Mouse (Mus musculus) kidney, embryonic 16.5 days (tissue): ENCODE measurements around the gene Gabpb2. TPM values are rescaled to one million over a fixed set of nuclear protein-coding genes. Genes with fewer than 3 reads are reported as not detected.

ENCODE experiments used
- ATAC-seq: fragments of 200-750 bp; cut with Nextera tagmentation; 2 replicates; pipeline ENCODE4 v1.8.0; 2017; ENCODE audit warnings: moderate TSS enrichment; ENCODE audit not compliant: low FRiP score, low TSS enrichment
- H3K27ac ChIP-seq: fragments of 300-500 bp; sonication (generic); 2 replicates; pipeline ENCODE4 v1.5.1; 2014; ENCODE audit warnings: low read length
- H3K27me3 ChIP-seq: fragments of 300-500 bp; sonication (generic); 2 replicates; pipeline ENCODE4 v1.6.1; 2014; ENCODE audit warnings: low read length, control low read depth, mixed read lengths; ENCODE audit not compliant: insufficient read depth
- H3K36me3 ChIP-seq: fragments of 300-500 bp; sonication (generic); 2 replicates; pipeline ENCODE4 v1.6.1; 2014; ENCODE audit warnings: low read length, control low read depth, mixed read lengths; ENCODE audit not compliant: insufficient read depth
- H3K4me1 ChIP-seq: fragments of 300-500 bp; sonication (generic); 2 replicates; pipeline ENCODE4 v1.6.1; 2014; ENCODE audit warnings: low read length, control low read depth, mixed read lengths; ENCODE audit not compliant: insufficient read depth
- H3K4me2 ChIP-seq: fragments of 300-500 bp; sonication (generic); replicated peaks from 2 replicates; pipeline ENCODE4 v1.6.1; 2014; ENCODE audit warnings: low read depth, low read length
- H3K4me3 ChIP-seq: fragments of 300-500 bp; sonication (generic); 2 replicates; pipeline ENCODE4 v1.5.1; 2014; ENCODE audit warnings: mild to moderate bottlenecking, low read length
- H3K9ac ChIP-seq: fragments of 300-500 bp; sonication (generic); replicated peaks from 2 replicates; pipeline ENCODE4 v1.6.1; 2014; ENCODE audit warnings: low read length
- H3K9me3 ChIP-seq: fragments of 300-500 bp; sonication (generic); 2 replicates; pipeline ENCODE4 v1.6.1; 2016; ENCODE audit warnings: low read length, control low read depth
- WGBS: fragments of 180-500 bp; shearing (Covaris S2); extraction: QIAGEN DNeasy Blood & Tissue Kit; methylation state at CpG from one replicate; pipeline ENCODE4 v1.1.7; 2014; 5-methylcytosine and 5-hydroxymethylcytosine counted together
- polyA plus RNA-seq: library from polyadenylated mRNA; unstranded; fragments of >200 nt; fragmentation: Nextera tagmentation; extraction: Ambion mirVana; gene quantifications from 2 replicates; pipeline ENCODE4 v1.2.1, GENCODE M21; 2015

Gabpb2 gene
- polyA plus RNA-seq, 1 experiment from 2014 or later, result 8.8 TPM

DNA sequence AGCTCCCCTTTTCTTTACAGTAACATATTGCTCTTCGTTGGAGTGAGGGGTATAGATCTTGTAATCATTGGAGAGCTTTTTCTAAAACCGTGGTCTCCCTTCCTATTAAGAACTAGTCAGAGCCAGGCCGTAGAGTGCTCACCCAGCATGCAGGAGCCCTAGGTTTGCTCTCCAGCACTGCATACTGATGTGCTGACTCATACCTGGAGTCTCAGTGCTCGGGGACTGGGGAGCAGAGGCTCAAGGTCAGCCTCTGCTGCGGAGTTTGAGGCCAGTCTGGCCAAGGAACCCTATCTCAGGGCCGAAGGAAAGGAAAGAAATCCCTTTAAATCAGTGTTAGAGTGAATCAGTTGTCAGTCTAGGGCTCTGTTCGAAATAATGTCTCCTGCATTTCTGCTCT is 15.1 kb upstream of the Gabpb2 start:
- H3K27me3 ChIP-seq, result no peaks in the 10 kb centered on the region
- peaks cover 43% of the 10 kb centered on the region for H3K36me3 ChIP-seq
- 79% methylated on average over 7 of the region's 7 CpGs for WGBS
- H3K4me2 ChIP-seq, result no peak overlapping the region
- H3K4me3 ChIP-seq, result no peak overlapping the region
- H3K4me1 ChIP-seq, result peaks cover 26% of the 10 kb centered on the region
- peak overlapping the region; percentile 76 for H3K27ac ChIP-seq
- no peak for ATAC-seq
- H3K9me3 ChIP-seq, result no peaks in the 10 kb centered on the region
- no peak overlapping the region for H3K9ac ChIP-seq

DNA sequence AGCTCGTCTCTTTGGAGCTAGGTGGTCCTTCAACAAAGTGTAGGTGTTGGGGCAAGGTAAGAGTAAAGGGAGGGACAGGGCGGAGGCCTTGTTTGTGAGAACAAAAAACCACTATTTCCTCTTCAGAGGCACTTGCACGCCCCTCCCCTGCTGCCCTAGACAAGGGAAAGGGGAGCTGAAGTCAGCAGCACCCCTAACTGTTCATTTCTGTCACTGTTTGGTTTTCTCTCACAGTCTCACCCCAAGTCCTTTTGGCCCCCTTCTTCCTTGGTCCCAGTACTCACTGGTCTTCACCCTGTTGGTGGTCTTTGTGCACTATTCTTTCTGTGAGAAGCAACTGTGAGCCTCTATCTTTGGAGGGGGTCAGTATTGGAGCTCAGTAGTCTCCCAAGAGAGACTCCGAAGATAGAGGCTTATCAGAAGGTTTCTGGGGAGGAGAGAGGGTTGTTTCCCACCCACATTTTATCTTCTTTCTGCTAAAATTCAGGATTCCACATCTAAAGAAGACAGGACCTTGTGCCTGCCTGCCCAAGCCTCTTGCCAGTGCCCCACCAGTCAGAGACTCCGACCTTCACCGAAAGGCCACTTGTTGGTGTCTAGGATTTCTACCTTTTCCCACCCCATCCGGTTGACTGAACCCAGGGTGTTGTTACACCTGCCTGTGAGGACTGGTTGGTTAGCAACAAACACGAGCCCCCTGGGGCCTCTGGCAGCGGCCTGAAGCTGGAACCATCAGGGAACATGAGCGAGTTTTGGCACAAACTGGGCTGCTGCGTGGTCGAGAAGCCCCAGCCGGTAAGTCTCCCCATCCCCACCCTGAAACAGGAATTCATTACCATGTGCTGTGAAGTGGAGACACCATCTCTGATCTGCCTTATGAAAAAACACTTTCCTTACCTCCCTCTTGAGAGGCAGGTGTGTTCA is 13.8 kb upstream of the Gabpb2 start, which contains the start of gene Mllt11:
TSS of gene Mllt11 (minus strand) at position 874 of the 924 bp plus-strand sequence.
- no peaks in the 10 kb centered on the region for H3K27me3 ChIP-seq
- peak within 1 kb of the TSS; percentile 87 for H3K4me3 ChIP-seq
- peak within 1 kb of the TSS; percentile 97 for H3K9ac ChIP-seq
- peaks cover 38% of the 10 kb centered on the region for H3K36me3 ChIP-seq
- WGBS, result 54% methylated on average over 13 of the region's 13 CpGs
- no peaks in the 10 kb centered on the region for H3K9me3 ChIP-seq
- H3K4me2 ChIP-seq, result peak within 1 kb of the TSS; percentile 88
- no peak for ATAC-seq
- H3K27ac ChIP-seq, result peak within 1 kb of the TSS; percentile 98
- H3K4me1 ChIP-seq, result peaks cover 32% of the 10 kb centered on the region

DNA sequence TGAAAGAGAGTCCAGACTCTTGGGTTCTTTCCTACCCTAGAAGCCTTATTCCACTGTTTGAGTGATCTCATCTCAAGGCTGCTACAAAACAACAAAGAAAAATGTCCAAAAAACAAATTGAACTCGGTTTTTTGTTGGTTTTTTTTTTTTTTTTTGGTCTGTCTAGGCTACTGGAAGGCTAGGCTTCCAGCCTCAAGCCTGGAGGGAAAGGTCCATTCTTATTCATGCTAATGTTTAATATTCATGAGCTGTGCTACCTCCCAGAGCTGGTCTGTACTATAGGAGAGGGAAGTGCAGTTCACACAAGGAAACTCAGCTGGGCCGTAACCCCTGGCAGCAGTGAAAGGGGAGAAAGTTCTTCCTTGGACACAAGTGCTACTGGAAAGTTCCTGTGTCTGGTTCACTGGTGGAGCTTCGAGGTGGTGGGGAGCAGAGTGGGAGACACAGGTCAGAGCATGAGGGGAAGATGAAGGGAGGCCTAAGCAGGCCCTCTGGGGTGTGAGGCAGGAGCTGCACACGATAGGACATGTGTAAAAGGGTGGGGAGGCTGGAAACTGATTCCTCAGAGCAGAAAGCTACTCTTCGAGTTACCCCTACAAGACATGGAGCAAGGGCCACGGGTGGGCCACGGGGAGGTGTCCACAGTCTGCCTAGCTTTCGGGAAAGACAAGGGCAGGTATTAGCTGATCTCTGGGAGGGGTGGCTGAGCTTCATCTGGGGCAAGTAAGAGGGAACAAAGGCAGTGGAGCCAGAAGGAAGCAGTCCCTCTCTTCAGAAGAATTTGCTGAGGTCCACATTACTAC is 13.0 kb upstream of the Gabpb2 start:
- 35% methylated on average over 8 of the region's 8 CpGs for WGBS
- peak overlapping the region; percentile 87 for H3K4me3 ChIP-seq

DNA sequence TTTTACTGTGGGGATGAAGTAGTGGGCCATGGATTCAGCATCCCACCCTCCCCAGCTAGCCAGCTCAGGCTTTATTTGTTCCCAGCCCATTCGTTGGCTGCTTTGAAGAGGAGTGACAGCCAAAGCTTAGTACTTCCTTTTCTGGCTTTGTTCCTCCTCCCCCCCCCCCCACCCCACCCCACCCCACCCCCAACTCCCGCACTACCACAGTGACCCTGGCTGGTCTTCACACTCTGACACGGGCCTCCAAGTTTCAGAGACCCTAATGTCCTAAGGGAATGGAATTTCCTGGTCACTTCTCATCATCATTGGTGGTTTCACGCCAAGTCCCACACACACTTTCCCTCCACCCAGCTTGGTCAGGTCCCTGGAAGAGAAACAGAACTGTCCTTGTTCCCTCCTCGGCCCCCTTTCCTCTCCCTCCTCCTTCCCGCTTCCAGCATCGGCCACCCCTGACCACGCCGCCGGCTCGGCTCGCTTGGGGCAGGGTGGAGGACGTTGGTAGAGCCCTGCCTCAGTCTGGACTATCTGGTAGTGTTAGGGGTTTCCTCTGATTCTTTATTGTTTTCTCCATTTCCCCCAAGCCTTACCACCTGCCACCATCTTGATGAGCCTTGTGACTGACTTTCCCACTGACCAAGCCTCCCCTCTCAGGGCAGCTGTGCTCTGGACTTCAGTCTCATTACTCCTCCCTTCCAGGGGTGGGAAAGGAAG is 12.2 kb upstream of the Gabpb2 start:
- no peaks in the 10 kb centered on the region for H3K27me3 ChIP-seq
- 2% methylated on average over 13 of the region's 13 CpGs for WGBS

More for the DNA sequence above, 13.0 kb upstream of the Gabpb2 start:
- peak overlapping the region; percentile 98 for H3K27ac ChIP-seq
- peak overlapping the region; percentile 97 for H3K9ac ChIP-seq
- H3K4me1 ChIP-seq, result peaks cover 32% of the 10 kb centered on the region
- peak overlapping the region; percentile 88 for H3K4me2 ChIP-seq
- ATAC-seq, result peak; percentile 25; the same call in 1 of the 2 replicates
- H3K9me3 ChIP-seq, result no peaks in the 10 kb centered on the region
- peaks cover 38% of the 10 kb centered on the region for H3K36me3 ChIP-seq
- no peaks in the 10 kb centered on the region for H3K27me3 ChIP-seq

DNA sequence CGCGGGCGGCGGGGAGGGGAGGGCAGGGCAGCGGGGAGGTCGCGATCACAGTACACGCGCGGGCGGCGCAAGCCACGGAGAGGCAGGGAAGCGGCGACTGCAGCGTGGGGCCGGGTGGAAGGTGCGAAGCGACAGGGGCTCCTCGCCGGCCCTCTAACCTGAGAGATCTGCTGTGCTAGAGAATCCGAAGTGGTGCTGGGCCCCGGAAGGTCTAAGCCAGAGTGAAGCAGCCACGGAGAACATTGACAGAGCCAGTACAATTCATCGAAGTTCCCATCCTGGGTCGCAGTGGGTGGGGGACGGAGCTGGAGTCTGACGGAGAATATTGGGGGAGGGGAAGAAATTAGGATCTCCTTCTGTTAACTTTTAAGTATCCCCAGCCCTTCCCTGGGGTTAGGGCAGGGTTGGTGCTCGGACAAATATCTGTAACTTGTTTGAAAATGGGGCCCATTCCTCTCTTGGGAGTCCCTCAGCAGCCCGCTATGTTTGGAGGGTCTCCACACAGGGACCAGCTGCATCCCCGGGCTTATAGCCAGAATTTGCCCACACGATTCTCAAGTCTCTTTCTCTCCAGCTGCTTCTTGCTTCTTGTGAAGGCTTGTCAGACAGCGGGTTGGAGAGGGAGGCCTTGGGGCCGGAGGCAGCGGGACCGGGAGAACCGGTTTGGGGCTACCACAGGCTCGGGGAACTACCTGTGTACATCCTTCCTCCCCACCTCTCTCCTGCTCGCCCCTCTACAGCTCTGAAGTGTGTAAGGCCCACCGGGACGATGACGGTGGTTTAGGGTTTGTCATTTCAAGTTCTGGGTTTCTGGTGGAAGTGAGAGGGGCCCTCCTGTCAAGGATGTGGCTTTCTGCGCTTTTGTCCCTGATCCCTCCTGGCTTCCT is 11.4 kb upstream of the Gabpb2 start:
- Histone ChIP-seq H3K27me3 (no peaks in the 10 kb centered on the region), H3K9me3 (no peaks in the 10 kb centered on the region), H3K9ac (peak overlapping the region; percentile 97), H3K4me3 (peak overlapping the region; percentile 87), H3K36me3 (peaks cover 34% of the 10 kb centered on the region), H3K4me1 (peaks cover 40% of the 10 kb centered on the region), H3K27ac (peak overlapping the region; percentile 98), H3K4me2 (peak overlapping the region; percentile 88)
- ATAC-seq, result peak; percentile 24
- under 1% methylated on average over 41 of the region's 43 CpGs for WGBS

More for the DNA sequence above, 12.2 kb upstream of the Gabpb2 start:
- ATAC-seq, result peak; percentile 20
- H3K9ac ChIP-seq, result peak overlapping the region; percentile 97
- peaks cover 38% of the 10 kb centered on the region for H3K36me3 ChIP-seq
- peak overlapping the region; percentile 87 for H3K4me3 ChIP-seq
- H3K4me1 ChIP-seq, result peaks cover 32% of the 10 kb centered on the region
- no peaks in the 10 kb centered on the region for H3K9me3 ChIP-seq
- H3K27ac ChIP-seq, result peak overlapping the region; percentile 98
- H3K4me2 ChIP-seq, result peak overlapping the region; percentile 88

DNA sequence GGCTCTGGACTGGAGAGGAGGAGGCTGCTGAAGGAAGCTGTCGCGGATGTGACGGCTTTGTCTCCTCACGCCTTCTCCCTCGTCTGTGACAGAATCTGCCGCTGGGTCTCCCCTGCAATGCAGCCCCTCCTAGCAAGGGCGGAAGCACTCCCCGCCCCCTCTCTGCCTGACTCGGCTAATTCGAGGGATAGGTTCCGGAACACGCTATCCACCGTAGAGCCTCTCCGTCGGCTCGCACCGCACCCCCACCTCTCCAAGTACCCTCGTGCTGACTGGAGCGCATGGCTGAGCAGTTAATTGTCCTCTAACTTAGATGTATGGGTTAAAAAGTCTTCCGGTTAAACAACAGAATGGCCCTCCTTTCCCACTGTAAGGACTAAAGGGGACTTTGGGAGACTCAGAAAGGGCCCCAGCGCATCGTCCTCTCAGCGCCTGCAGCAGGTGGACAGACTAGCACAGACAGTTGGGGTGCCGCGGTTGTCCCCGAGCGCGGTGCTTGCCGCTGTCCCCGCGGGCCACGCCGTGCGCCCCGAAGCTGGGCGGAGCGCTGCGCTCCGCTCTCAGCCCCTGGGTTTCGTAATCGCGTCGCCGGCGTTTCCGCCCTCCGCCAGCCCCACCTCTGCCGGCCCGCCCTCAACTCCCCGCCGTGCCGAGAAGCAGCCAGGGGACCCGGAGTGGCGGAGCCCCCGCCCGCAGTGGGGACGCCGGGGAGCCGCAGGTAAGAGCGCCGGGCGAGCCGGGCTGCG is 10.6 kb upstream of the Gabpb2 start, which contains the start of gene Cdc42se1:
TSS of gene Cdc42se1 (plus strand) at position 585 of the 746 bp plus-strand sequence.
- Histone ChIP-seq H3K9me3 (no peaks in the 10 kb centered on the region), H3K9ac (peak within 1 kb of the TSS; percentile 97), H3K4me3 (peak within 1 kb of the TSS; percentile 87), H3K27me3 (no peaks in the 10 kb centered on the region), H3K36me3 (peaks cover 33% of the 10 kb centered on the region), H3K4me1 (peaks cover 41% of the 10 kb centered on the region), H3K4me2 (peak within 1 kb of the TSS; percentile 88), H3K27ac (peak within 1 kb of the TSS; percentile 98)
- ATAC-seq, result peak; percentile 89
- WGBS, result under 1% methylated on average over 64 of the region's 64 CpGs

DNA sequence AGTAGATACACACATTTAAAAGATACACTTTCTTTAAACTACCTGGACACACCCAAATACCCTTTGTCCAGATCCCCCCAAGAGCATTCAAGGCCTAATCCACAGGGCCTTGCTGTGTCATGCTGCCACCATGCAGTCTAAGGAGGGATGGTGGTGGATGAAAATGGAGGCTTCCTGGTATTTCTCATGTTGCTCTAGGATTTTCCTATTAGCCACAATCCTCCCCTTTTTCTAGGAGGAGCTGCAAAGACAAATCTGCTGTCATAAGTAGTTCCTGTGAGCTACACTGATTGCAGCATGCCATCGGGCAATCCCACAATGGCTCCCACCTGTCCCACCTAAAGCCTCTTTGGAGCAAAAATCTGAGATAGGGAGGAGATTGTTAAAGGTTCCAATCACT is 9.5 kb upstream of the Gabpb2 start:
- no peak for ATAC-seq
- no peaks in the 10 kb centered on the region for H3K9me3 ChIP-seq
- 15% methylated on average over 1 of the region's 1 CpGs for WGBS
- no peaks in the 10 kb centered on the region for H3K27me3 ChIP-seq
- H3K9ac ChIP-seq, result peak overlapping the region; percentile 62
- peaks cover 31% of the 10 kb centered on the region for H3K36me3 ChIP-seq
- peaks cover 41% of the 10 kb centered on the region for H3K4me1 ChIP-seq
- peak overlapping the region; percentile 70 for H3K27ac ChIP-seq
- H3K4me3 ChIP-seq, result peak overlapping the region; percentile 87
- H3K4me2 ChIP-seq, result peak overlapping the region; percentile 88

DNA sequence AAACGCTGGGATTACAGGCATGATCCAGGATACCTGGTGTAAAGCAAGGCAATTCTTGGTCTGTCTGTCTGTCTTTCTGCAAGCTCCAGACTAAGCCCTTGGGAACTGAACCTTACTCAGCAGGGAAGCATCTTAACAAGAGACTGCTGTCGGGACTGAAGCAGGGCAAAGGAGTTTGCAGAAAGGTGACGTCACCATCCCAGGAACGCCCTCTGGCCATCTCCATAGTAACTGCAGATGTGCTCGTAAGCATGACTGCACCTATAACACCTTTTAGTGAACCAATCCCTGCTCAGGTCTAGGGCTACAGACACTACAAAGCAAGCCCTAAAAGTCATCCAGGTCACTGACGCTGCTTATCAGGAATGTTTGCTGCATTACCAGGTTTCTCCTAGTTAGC is 6.6 kb upstream of the Gabpb2 start:
- Histone ChIP-seq H3K27me3 (no peaks in the 10 kb centered on the region), H3K9ac (no peak overlapping the region), H3K9me3 (no peaks in the 10 kb centered on the region), H3K4me3 (no peak overlapping the region), H3K27ac (no peak overlapping the region), H3K4me2 (no peak overlapping the region), H3K4me1 (peaks cover 15% of the 10 kb centered on the region), H3K36me3 (peaks cover 49% of the 10 kb centered on the region)
- WGBS, result 36% methylated on average over 6 of the region's 6 CpGs
- no peak for ATAC-seq
